Mouse (Mus musculus): ENCODE measurements around the gene Slit3.

Gene Slit3

GRCm38 (mm10) chr11:35718881-35719280 lies 597.9 kb downstream of the Slit3 start:
- DNase-seq, result no peak

GRCm38 (mm10) chr11:35723876-35724275 lies 602.9 kb downstream of the Slit3 start:
- DNase-seq, result no peak

- no peak for DNase-seq
These were observed 605.4 kb downstream of the Slit3 start for GRCm38 (mm10) chr11:35726341-35726846.

- DNase-seq, result no peak
These were observed 607.2 kb downstream of the Slit3 start for GRCm38 (mm10) chr11:35728200-35728599.

- peak; percentile 19 for DNase-seq
These were observed 608.2 kb downstream of the Slit3 start for GRCm38 (mm10) chr11:35729186-35729585.

- peak; percentile 15 for DNase-seq
These were observed 611.3 kb downstream of the Slit3 start for GRCm38 (mm10) chr11:35732366-35732765.

- DNase-seq, result no peak
These were observed 615.8 kb downstream of the Slit3 start for GRCm38 (mm10) chr11:35736817-35737216.

GRCm38 (mm10) chr11:35737262-35737661 lies 616.2 kb downstream of the Slit3 start:
- no peak for DNase-seq

GRCm38 (mm10) chr11:35738102-35738501 lies 617.1 kb downstream of the Slit3 start:
- DNase-seq, result no peak

GRCm38 (mm10) chr11:35743586-35743985 lies 622.6 kb downstream of the Slit3 start:
- DNase-seq, result no peak

- DNase-seq, result no peak
These were observed 623.5 kb downstream of the Slit3 start for GRCm38 (mm10) chr11:35744571-35744970.

- DNase-seq, result peak; percentile 32
These were observed 629.6 kb downstream of the Slit3 start for GRCm38 (mm10) chr11:35750578-35750977.

GRCm38 (mm10) chr11:35754906-35755418 lies 633.9 kb downstream of the Slit3 start:
- DNase-seq, result no peak

- no peak for DNase-seq
These were observed 634.5 kb downstream of the Slit3 start for GRCm38 (mm10) chr11:35755546-35755945.

GRCm38 (mm10) chr11:35756411-35757303 lies 635.6 kb downstream of the Slit3 start:
- DNase-seq, result no peak

Data from kidney, postnatal 10 days (tissue).